Mouse (Mus musculus) adrenal gland, postnatal 25 days (tissue): ENCODE results near the gene 2310003L06Rik. TPM values are rescaled to one million over a fixed set of nuclear protein-coding genes. Genes with fewer than 3 reads are reported as not detected.

Experiments used
- DNase-seq: peaks from one replicate; pipeline ENCODE4 v3.0.0; 2021; ENCODE audit warnings: mixed read lengths
- long read RNA-seq: library from polyadenylated mRNA; stranded (forward); transcript quantifications from one replicate; pipeline ENCODE4 v2.0.0, GENCODE M21; 2021
- total RNA-seq: library from RNA; stranded (reverse); gene quantifications from 2 replicates; pipeline ENCODE4 v1.2.3, GENCODE M21; 2021

The 2310003L06Rik gene
- not detected in 2 replicates for total RNA-seq
- long read RNA-seq: 0 reads

DNA sequence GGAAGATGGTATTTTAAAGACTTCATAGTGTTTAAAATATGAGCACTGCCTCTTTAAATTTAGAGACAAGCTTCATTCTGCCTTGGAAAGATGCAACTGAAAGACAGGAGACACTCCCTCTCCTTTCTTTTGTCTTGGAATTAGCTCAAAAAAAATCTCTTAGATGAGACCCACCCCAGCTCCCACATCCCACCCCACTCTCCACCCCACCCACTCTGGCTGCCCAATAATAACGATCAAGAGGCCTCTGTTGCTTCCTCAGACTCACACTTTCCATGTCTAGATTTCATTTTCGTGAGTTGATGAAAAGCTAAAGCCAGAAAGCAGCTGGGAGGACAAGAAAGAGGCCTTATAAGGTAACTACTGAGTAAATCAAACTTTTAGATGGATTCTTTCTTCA, at the start of gene 2310003L06Rik, which contains the start of gene Gm28434:
Gene 2310003L06Rik (plus strand): TSS at position 259 of the 400 bp plus-strand sequence.
Gene Gm28434 (plus strand): TSS at position 317 of the 400 bp plus-strand sequence.
- DNase-seq: no peak

- no peak for DNase-seq
Measured at GRCm38 (mm10) chr5:87925372-87925771, 43.9 kb upstream of the 2310003L06Rik start, which contains the start of gene Csn3. TSS of gene Csn3 (plus strand) at chr5:87925579.

DNA sequence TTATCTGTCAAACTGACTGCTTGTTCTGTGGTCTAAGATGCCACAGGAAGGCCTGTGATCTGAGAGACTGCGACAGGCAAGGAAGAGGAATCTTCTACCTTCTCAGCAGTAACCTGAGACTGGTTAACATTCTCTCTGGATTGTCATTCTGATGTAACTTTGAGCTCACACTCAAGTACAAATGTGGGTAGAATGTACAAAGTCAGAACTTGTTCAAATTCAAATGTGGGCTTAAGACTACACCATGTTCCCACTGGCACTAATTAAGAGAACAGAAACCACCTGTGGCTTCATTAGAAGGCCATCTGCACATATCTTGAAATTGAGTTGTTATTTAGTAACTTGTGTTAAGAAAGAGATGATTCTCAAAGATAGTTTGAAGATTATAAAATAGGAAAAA, 37.7 kb upstream of the 2310003L06Rik start:
- no peak for DNase-seq

DNA sequence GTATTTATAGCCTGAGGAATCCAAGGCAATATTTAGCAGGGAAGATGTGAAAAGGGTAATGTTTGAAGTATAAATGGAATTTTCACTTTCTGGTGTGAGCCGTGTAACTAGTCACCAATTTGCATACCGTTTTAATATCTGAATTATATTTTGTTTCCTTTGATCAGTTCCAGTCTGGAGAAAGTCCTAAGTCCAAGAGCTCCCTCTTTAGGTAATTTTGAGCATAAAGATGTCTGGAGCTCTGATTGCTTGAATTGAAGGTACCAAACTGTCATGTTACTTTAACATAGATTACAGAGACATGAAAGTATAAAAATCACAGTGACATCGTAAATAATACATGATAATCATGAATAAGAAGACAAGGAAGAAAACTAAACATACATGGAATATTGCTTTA, 28.5 kb upstream of the 2310003L06Rik start:
- DNase-seq: no peak

GRCm38 (mm10) chr5:87942515-87942914, 26.7 kb upstream of the 2310003L06Rik start:
- DNase-seq: no peak

DNA sequence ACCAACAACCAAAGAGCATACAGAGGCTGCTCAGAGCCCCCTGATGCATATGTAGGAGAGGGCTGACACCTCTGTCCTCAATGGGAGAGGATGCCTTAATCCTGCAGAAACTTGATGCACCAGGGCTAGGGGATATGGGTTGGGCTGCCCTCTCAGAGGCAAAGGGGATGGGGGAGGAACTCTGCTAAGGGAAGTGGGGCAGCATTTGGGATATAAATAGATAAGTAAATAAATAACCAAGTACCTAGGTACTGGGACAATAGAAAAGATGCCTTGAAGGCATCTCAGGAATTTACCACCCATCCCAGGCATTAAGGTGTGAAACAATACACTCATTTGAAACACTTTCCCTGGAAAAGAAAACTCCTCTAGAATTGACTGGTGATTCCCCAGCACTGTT, 17.4 kb upstream of the 2310003L06Rik start:
- no peak for DNase-seq

GRCm38 (mm10) chr5:87979139-87979538, 9.9 kb downstream of the 2310003L06Rik start, which contains the start of gene Cabs1:
TSS of gene Cabs1 (plus strand) at chr5:87979439.
- no peak for DNase-seq

DNA sequence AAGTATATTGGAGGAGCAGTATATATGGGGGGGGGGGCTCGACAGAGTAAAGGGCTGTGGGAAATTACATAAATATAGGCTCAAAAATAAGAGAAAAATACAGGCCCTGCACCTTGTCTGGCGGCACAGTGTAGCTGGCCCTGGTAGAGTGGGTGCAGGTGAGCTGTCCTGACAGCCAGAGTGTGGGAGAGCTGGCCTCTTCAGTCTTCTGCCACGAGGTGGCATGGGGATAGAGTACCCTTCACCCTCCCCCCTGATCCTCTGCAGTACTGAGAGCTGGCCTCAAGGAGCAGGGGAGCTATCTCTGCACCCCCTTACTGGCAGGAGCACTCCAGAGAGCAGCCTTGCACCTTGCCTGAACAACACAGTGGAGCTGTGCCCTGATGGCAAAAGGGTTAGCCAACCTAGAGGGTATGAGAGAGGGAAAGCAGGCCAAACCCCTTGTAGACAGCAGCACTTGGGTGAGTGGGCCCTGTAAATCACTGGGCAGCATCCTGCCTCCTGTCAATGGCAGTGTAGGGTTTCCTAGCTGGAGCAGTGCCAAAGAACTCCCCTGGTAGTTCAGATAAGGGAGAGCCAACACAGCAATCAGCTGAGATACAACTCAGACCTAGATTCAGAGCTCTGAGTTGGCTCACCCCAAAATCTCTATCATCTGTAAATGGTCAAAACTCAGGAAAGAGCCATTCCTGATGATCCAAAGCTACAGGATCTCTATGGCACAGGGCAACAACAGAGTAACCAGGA, 13.4 kb downstream of the 2310003L06Rik start:
- DNase-seq: no peak

DNA sequence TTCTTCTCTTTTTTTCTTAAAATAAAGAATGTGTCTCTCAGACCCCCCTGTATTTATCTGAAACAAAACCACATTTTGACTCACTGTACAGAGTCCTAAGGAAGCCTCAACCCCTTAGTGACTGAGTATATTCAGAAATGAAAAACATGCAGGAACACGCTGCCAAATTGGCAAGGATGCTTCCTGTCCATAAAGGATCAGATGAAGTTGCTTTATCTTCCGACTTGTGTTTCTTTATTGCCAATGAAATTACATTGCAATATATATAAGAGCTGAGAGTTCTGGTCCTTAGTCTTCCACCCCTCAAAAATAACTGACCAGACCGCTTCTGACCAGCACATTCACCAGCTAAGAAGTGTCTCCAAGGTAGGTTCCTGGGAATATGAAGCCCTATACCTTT, 33.0 kb downstream of the 2310003L06Rik start, which contains the start of gene Smr3a:
Gene Smr3a (plus strand): TSS at position 301 of the 400 bp plus-strand sequence.
- DNase-seq: no peak

GRCm38 (mm10) chr5:88005241-88005640, 36.0 kb downstream of the 2310003L06Rik start:
- DNase-seq: no peak

Other genes starting within 250 kb of the 2310003L06Rik start
- gene Csn1s2a, start 194.9 kb upstream of the 2310003L06Rik start, total RNA-seq: not detected in 2 replicates
- gene Csn1s2b, start 161.4 kb upstream of the 2310003L06Rik start, total RNA-seq: not detected in 2 replicates
- gene Prr27, start 143.8 kb upstream of the 2310003L06Rik start, total RNA-seq: not detected in 2 replicates
- gene Odam, start 84.4 kb upstream of the 2310003L06Rik start, total RNA-seq: not detected in 2 replicates
- gene Csn3, start 43.9 kb upstream of the 2310003L06Rik start, total RNA-seq: not detected in 2 replicates
- not detected in 2 replicates for gene Gm28434, start 58 bp downstream of the 2310003L06Rik start, total RNA-seq
- not detected in 2 replicates for gene Cabs1, start 10.0 kb downstream of the 2310003L06Rik start, total RNA-seq
- gene Smr3a, start 33.1 kb downstream of the 2310003L06Rik start, total RNA-seq: not detected in 2 replicates
- gene Smr2, start 117.1 kb downstream of the 2310003L06Rik start, total RNA-seq: not detected in 2 replicates
- gene Gm11116, start 142.1 kb downstream of the 2310003L06Rik start, total RNA-seq: not detected in 2 replicates
- gene Gm11115, start 184.6 kb downstream of the 2310003L06Rik start, total RNA-seq: not detected in 2 replicates